ENCODE assay signal across 21 mouse cellular contexts in the genomic region with DNA sequence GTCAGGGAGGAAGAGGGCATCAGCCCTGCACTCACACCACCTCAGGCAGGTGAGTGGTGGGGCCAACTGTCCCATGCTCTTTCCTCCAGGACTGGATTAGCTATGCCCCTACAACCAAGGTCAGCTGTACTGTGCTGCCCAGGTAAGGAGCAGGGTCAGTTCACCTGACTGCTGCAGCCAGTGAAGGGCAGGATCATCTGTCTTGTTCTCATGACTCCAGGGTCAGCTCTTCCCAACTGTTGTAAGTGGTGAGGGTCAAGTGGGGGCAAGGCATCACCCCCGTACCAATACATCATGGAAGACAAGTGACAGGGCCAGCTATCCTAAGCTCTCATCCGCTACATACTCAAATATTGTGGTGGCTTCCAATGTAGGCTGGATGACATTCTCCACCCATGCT. TPM values are rescaled to one million over a fixed set of nuclear protein-coding genes. Genes with fewer than 3 reads are reported as not detected.
DNase-seq lines count a peak whose midpoint lies in the region; ATAC-seq lines count a peak whose summit lies in the region.
"Had no signal": no experiment of that assay in that cellular context is flagged by ENCODE, and none has a peak within 500 bp of the region (broad histone marks: within the 10 kb centered on the region; RNA-seq: fewer than 3 reads in every experiment).

No protein-coding gene starts in this region.

- H3K9ac ChIP-seq in hindbrain, embryonic 11.5 days (ENCODE audit: low read depth, low read length), result no peak overlapping the region
- no peak overlapping the region for H3K9ac ChIP-seq in hindbrain, embryonic 16.5 days (ENCODE audit: low read depth, low read length)
- no peak overlapping the region for H3K9ac ChIP-seq in neural tube, embryonic 15.5 days (replicated peaks)
- peak overlapping the region; percentile 48 for H3K9ac ChIP-seq in liver, embryonic 15.5 days
- H3K9ac ChIP-seq: embryonic facial prominence, embryonic 12.5 days; hindbrain, embryonic 15.5 days had no signal

- WGBS in hindbrain, embryonic 11.5 days, result 90% methylated on average over 2 of the region's 2 CpGs
- 91% methylated on average over 2 of the region's 2 CpGs for WGBS in hindbrain, embryonic 16.5 days
- 98% methylated on average over 2 of the region's 2 CpGs for WGBS in neural tube, embryonic 15.5 days
- WGBS in liver, embryonic 15.5 days (ENCODE audit: insufficient replicate concordance), result 98% methylated on average over 2 of the region's 2 CpGs

- H3K9me3 ChIP-seq in hindbrain, embryonic 11.5 days (ENCODE audit: control insufficient read depth, low read length), result no peaks in the 10 kb centered on the region
- no peaks in the 10 kb centered on the region for H3K9me3 ChIP-seq in hindbrain, embryonic 16.5 days (ENCODE audit: control insufficient read depth, low read length)
- no peaks in the 10 kb centered on the region for H3K9me3 ChIP-seq in neural tube, embryonic 15.5 days (replicated peaks)
- no peaks in the 10 kb centered on the region for H3K9me3 ChIP-seq in liver, embryonic 15.5 days (replicated peaks)
- H3K9me3 ChIP-seq: embryonic facial prominence, embryonic 12.5 days; hindbrain, embryonic 15.5 days; limb, embryonic 10.5 days; midbrain, embryonic 10.5 days had no signal

- DNase-seq in hindbrain, embryonic 11.5 days (ENCODE audit: low spot score), result no peak
- DNase-seq in neural tube, embryonic 10.5 days (ENCODE audit: extremely low spot score, low spot score), result no peak
- no peak for DNase-seq in right cerebral cortex, adult 2 months (ENCODE audit: low spot score in 2 of 2)
- DNase-seq in adrenal gland, postnatal 25 days, result no peak
- DNase-seq: adrenal gland, adult 2 months; cerebellum, adult 9-10 months; gastrocnemius, postnatal 36 days; heart, postnatal 10 days; kidney, postnatal 36 days; lung, adult 18-20 months; lung, postnatal 14 days; retina, postnatal 1 day; right cerebral cortex, postnatal 4 days had no signal

- no peaks in the 10 kb centered on the region for H3K27me3 ChIP-seq in hindbrain, embryonic 11.5 days (ENCODE audit: control insufficient read depth, insufficient read depth, low read length)
- no peaks in the 10 kb centered on the region for H3K27me3 ChIP-seq in hindbrain, embryonic 16.5 days (replicated peaks; ENCODE audit: control insufficient read depth, insufficient read depth, low read length)
- no peaks in the 10 kb centered on the region for H3K27me3 ChIP-seq in neural tube, embryonic 15.5 days (replicated peaks)
- no peaks in the 10 kb centered on the region for H3K27me3 ChIP-seq in liver, embryonic 15.5 days
- H3K27me3 ChIP-seq: embryonic facial prominence, embryonic 12.5 days; hindbrain, embryonic 15.5 days had no signal

- no peaks in the 10 kb centered on the region for H3K36me3 ChIP-seq in hindbrain, embryonic 11.5 days (ENCODE audit: control insufficient read depth, insufficient read depth, low read length)
- peaks cover 8% of the 10 kb centered on the region for H3K36me3 ChIP-seq in hindbrain, embryonic 16.5 days (ENCODE audit: control insufficient read depth, insufficient read depth, low read length)
- H3K36me3 ChIP-seq in neural tube, embryonic 15.5 days, result peaks cover 6% of the 10 kb centered on the region
- no peaks in the 10 kb centered on the region for H3K36me3 ChIP-seq in liver, embryonic 15.5 days (replicated peaks)
- H3K36me3 ChIP-seq: embryonic facial prominence, embryonic 12.5 days; midbrain, embryonic 10.5 days had no signal

- H3K27ac ChIP-seq in hindbrain, embryonic 11.5 days (ENCODE audit: low read depth, low read length), result no peak overlapping the region
- H3K27ac ChIP-seq in hindbrain, embryonic 16.5 days (ENCODE audit: low read depth, low read length), result no peak overlapping the region
- no peak overlapping the region for H3K27ac ChIP-seq in neural tube, embryonic 15.5 days (replicated peaks)
- H3K27ac ChIP-seq in liver, embryonic 15.5 days (replicated peaks), result peak overlapping the region; percentile 94
- H3K27ac ChIP-seq: embryonic facial prominence, embryonic 12.5 days; hindbrain, embryonic 15.5 days; left cerebral cortex, adult 2 months; limb, embryonic 10.5 days; midbrain, embryonic 10.5 days had no signal

- H3K4me2 ChIP-seq in hindbrain, embryonic 11.5 days (replicated peaks; ENCODE audit: low read depth, low read length), result no peak overlapping the region
- H3K4me2 ChIP-seq in hindbrain, embryonic 16.5 days (ENCODE audit: low read length), result no peak overlapping the region
- no peak overlapping the region for H3K4me2 ChIP-seq in neural tube, embryonic 15.5 days
- H3K4me2 ChIP-seq in liver, embryonic 15.5 days, result no peak overlapping the region
- H3K4me2 ChIP-seq: embryonic facial prominence, embryonic 12.5 days; hindbrain, embryonic 15.5 days had no signal

- ATAC-seq in hindbrain, embryonic 11.5 days (ENCODE audit: low FRiP score), result peak; percentile 35
- no peak for ATAC-seq in hindbrain, embryonic 16.5 days
- ATAC-seq in neural tube, embryonic 15.5 days (ENCODE audit: low FRiP score), result peak; percentile 39; the same call in 1 of the 2 replicates
- ATAC-seq in liver, embryonic 15.5 days (ENCODE audit: insufficient read depth), result no peak

- no peaks in the 10 kb centered on the region for H3K4me1 ChIP-seq in hindbrain, embryonic 11.5 days (replicated peaks; ENCODE audit: control insufficient read depth, insufficient read depth, low read length)
- H3K4me1 ChIP-seq in hindbrain, embryonic 16.5 days (ENCODE audit: control insufficient read depth, insufficient read depth, low read depth, low read length), result no peaks in the 10 kb centered on the region
- no peaks in the 10 kb centered on the region for H3K4me1 ChIP-seq in neural tube, embryonic 15.5 days
- H3K4me1 ChIP-seq in liver, embryonic 15.5 days (replicated peaks), result peaks cover 60% of the 10 kb centered on the region
- H3K4me1 ChIP-seq: embryonic facial prominence, embryonic 12.5 days; hindbrain, embryonic 15.5 days; limb, embryonic 10.5 days; midbrain, embryonic 10.5 days had no signal

- no peak overlapping the region for H3K4me3 ChIP-seq in hindbrain, embryonic 11.5 days (ENCODE audit: low read depth, low read length)
- no peak overlapping the region for H3K4me3 ChIP-seq in hindbrain, embryonic 16.5 days (ENCODE audit: low read length)
- H3K4me3 ChIP-seq in neural tube, embryonic 15.5 days (replicated peaks), result no peak overlapping the region
- no peak overlapping the region for H3K4me3 ChIP-seq in liver, embryonic 15.5 days (replicated peaks)
- H3K4me3 ChIP-seq: embryonic facial prominence, embryonic 12.5 days; hindbrain, embryonic 15.5 days; left cerebral cortex, adult 2 months; limb, embryonic 10.5 days; midbrain, embryonic 10.5 days had no signal

RNA-seq across cellular contexts. Expression of a gene that starts 41.8 kb away (rescaled TPM):
- 51.0 and 53.7 TPM in 2 replicates for polyA plus RNA-seq in hindbrain, embryonic 11.5 days (2014; fragmentation: Nextera tagmentation; extraction: Ambion mirVana)
- 84.3 and 88.9 TPM in 2 replicates for polyA plus RNA-seq in hindbrain, embryonic 16.5 days (2015; fragmentation: Nextera tagmentation; extraction: Ambion mirVana)
- 72.0 and 80.2 TPM in 2 replicates for polyA plus RNA-seq in neural tube, embryonic 15.5 days (2015; fragmentation: Nextera tagmentation; extraction: Ambion mirVana)
- polyA plus RNA-seq in liver, embryonic 15.5 days (2015; fragmentation: Nextera tagmentation; extraction: Ambion mirVana), result 13.2 and 14.5 TPM in 2 replicates
- 13.7 and 19.8 TPM in 2 replicates for total RNA-seq in adrenal gland, postnatal 25 days (2021)

RNA-seq across cellular contexts. Expression of a gene that starts 52.2 kb away (rescaled TPM):
- 15.8 and 18.2 TPM in 2 replicates for polyA plus RNA-seq in hindbrain, embryonic 11.5 days (2014; fragmentation: Nextera tagmentation; extraction: Ambion mirVana)
- 17.5 and 18.8 TPM in 2 replicates for polyA plus RNA-seq in hindbrain, embryonic 16.5 days (2015; fragmentation: Nextera tagmentation; extraction: Ambion mirVana)
- polyA plus RNA-seq in neural tube, embryonic 15.5 days (2015; fragmentation: Nextera tagmentation; extraction: Ambion mirVana), result 18.4 and 18.9 TPM in 2 replicates
- 6.7 and 6.8 TPM in 2 replicates for polyA plus RNA-seq in liver, embryonic 15.5 days (2015; fragmentation: Nextera tagmentation; extraction: Ambion mirVana)
- total RNA-seq in adrenal gland, postnatal 25 days (2021), result 15.5 and 16.2 TPM in 2 replicates

Comparison
In these comparisons a context has a peak if more than half of its experiments do, and no peak if none do; other contexts are left out.
1. ATAC-seq: peak in hindbrain, embryonic 11.5 days (single experiment) and neural tube, embryonic 15.5 days (single experiment); none in hindbrain, embryonic 16.5 days (single experiment) and liver, embryonic 15.5 days (single experiment).